Mouse (Mus musculus) forebrain, embryonic 12.5 days (tissue): Measurements from ENCODE around the gene Usp24. TPM values are rescaled to one million over a fixed set of nuclear protein-coding genes. Genes with fewer than 3 reads are reported as not detected.

Experiments
- ATAC-seq: fragments of 200-750 bp; cut with Nextera tagmentation; 2 replicates; pipeline ENCODE4 v1.8.0; 2017; ENCODE audit warnings: moderate TSS enrichment; ENCODE audit not compliant: low FRiP score
- H3K27ac ChIP-seq: fragments of 300-500 bp; sonication (generic); 2 replicates; pipeline ENCODE4 v1.5.1; 2016; ENCODE audit warnings: mild to moderate bottlenecking
- H3K27me3 ChIP-seq: fragments of 300-500 bp; sonication (generic); 2 replicates; pipeline ENCODE4 v1.6.1; 2016; ENCODE audit warnings: mild to moderate bottlenecking
- H3K36me3 ChIP-seq: fragments of 300-500 bp; sonication (generic); replicated peaks from 2 replicates; pipeline ENCODE4 v1.6.1; 2016; ENCODE audit warnings: mild to moderate bottlenecking
- H3K4me1 ChIP-seq: fragments of 300-500 bp; sonication (generic); 2 replicates; pipeline ENCODE4 v1.6.1; 2016
- H3K4me2 ChIP-seq: fragments of 300-500 bp; sonication (generic); 2 replicates; pipeline ENCODE4 v1.6.1; 2016; ENCODE audit warnings: mild to moderate bottlenecking, moderate library complexity
- H3K4me3 ChIP-seq: fragments of 300-500 bp; sonication (generic); replicated peaks from 2 replicates; pipeline ENCODE4 v1.5.1; 2016; ENCODE audit warnings: mild to moderate bottlenecking
- H3K9ac ChIP-seq: fragments of 300-500 bp; sonication (generic); 2 replicates; pipeline ENCODE4 v1.6.1; 2016; ENCODE audit warnings: mild to moderate bottlenecking
- H3K9me3 ChIP-seq: fragments of 300-500 bp; sonication (generic); 2 replicates; pipeline ENCODE4 v1.6.1; 2016
- WGBS: fragments of 180-500 bp; shearing (Covaris S2); methylation state at CpG from one replicate; pipeline ENCODE4 v1.1.7; 2016; 5-methylcytosine and 5-hydroxymethylcytosine counted together
- polyA plus RNA-seq: library from polyadenylated mRNA; unstranded; fragments of >200 nt; fragmentation: Nextera tagmentation; extraction: Ambion mirVana; gene quantifications from 2 replicates; pipeline ENCODE4 v1.2.1, GENCODE M21; 2016

Gene Usp24
- polyA plus RNA-seq, 1 experiment from 2014 or later = 13.7 TPM

DNA sequence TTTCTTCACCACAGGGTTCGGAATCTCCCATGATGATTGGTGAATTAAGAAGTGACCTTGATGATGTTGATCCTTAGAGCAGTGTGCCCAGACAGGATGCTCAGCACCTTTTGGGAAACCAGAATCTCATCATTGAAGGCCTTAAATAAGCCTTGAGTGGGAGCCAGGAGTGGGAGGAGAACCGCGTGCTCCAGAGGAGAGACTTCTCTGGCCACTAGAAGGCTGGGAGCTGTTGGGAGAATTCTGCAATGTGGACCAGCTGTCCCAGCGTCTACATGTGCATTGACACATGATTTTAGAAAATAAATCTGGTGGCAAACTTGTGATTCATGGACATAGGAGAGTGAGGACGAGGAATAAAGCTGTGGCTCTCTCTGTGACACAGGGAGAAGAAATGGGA lies 122.8 kb downstream of the Usp24 start:
- Histone ChIP-seq H3K4me2 (no peak overlapping the region), H3K9ac (no peak overlapping the region), H3K4me3 (no peak overlapping the region), H3K9me3 (no peaks in the 10 kb centered on the region), H3K27ac (no peak overlapping the region), H3K4me1 (no peaks in the 10 kb centered on the region), H3K36me3 (peaks cover 84% of the 10 kb centered on the region), H3K27me3 (no peaks in the 10 kb centered on the region)
- ATAC-seq = no peak
- 93% methylated on average over 5 of the region's 5 CpGs for WGBS

DNA sequence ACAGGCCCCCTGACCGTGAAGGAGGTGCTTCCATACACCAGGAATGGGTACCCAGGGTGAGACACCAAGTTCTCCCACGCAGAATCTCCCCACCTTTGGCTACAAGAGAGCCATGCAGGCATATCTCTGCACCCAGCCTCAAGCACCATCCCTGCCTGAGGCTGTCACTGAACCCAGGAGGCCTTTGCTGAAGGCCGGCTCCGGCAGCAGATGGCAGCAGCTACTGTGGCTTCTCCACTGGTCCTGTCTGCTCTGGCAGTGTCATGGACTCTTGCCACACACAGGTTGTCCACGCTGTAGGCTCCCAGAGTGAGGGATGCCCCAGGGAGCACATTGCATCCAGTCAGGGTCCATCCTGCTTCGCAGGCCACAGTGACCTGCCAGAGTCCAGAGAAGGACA lies 127.2 kb downstream of the Usp24 start:
- ATAC-seq = no peak
- H3K4me2 ChIP-seq = no peak overlapping the region
- no peaks in the 10 kb centered on the region for H3K9me3 ChIP-seq
- H3K36me3 ChIP-seq = peaks cover 45% of the 10 kb centered on the region
- WGBS = 88% methylated on average over 6 of the region's 6 CpGs
- H3K4me3 ChIP-seq = no peak overlapping the region
- H3K4me1 ChIP-seq = no peaks in the 10 kb centered on the region
- no peaks in the 10 kb centered on the region for H3K27me3 ChIP-seq
- no peak overlapping the region for H3K27ac ChIP-seq
- H3K9ac ChIP-seq = no peak overlapping the region

DNA sequence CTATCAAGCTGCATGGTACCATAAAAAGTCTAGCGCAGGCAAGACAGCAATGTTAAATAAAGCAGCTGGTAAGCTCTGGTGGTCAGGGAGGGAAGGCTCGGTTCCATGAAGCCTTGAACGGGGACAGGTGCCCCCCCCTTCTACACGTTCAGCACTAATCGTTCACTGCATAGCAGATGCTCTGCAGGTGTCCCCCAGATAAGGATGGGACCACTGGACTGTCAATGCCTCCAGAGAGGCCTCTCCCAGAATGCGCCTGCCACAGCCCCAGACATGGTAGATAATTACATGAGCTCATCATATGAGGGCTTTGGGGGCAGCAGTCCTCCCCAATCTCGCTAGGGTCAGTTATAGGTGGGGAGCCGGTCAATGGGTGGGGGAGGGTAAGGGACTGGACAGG lies 133.3 kb downstream of the Usp24 start:
- no peak for ATAC-seq
- Histone ChIP-seq H3K4me3 (no peak overlapping the region), H3K36me3 (no peaks in the 10 kb centered on the region; the same call in 1 of the 2 replicates), H3K27ac (no peak overlapping the region), H3K27me3 (no peaks in the 10 kb centered on the region), H3K4me1 (no peaks in the 10 kb centered on the region), H3K4me2 (no peak overlapping the region), H3K9ac (no peak overlapping the region), H3K9me3 (no peaks in the 10 kb centered on the region)
- WGBS = 90% methylated on average over 8 of the region's 8 CpGs

DNA sequence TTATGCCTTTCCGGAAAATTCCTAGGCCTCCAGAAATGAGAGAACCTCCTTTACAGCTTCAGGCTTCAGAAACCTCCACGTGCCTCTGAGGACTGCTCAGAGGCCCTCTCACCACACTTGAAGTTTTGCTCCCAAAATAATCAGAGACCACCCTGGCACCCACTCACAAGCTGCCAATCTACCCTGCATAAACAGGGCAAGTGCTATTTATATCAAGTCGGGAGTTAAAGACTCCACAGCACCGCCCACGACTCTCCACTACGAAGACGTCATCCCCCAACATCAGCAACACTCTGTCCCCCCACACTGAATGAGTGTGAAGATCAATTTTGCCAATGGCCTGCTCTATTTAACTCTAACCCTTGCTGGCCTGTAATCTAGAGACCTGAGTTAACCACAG lies 136.4 kb downstream of the Usp24 start:
- Histone ChIP-seq H3K4me3 (no peak overlapping the region), H3K9me3 (no peaks in the 10 kb centered on the region), H3K36me3 (no peaks in the 10 kb centered on the region), H3K27me3 (no peaks in the 10 kb centered on the region), H3K4me1 (no peaks in the 10 kb centered on the region), H3K27ac (no peak overlapping the region), H3K4me2 (no peak overlapping the region), H3K9ac (no peak overlapping the region)
- 87% methylated on average over 7 of the region's 7 CpGs for WGBS
- no peak for ATAC-seq

DNA sequence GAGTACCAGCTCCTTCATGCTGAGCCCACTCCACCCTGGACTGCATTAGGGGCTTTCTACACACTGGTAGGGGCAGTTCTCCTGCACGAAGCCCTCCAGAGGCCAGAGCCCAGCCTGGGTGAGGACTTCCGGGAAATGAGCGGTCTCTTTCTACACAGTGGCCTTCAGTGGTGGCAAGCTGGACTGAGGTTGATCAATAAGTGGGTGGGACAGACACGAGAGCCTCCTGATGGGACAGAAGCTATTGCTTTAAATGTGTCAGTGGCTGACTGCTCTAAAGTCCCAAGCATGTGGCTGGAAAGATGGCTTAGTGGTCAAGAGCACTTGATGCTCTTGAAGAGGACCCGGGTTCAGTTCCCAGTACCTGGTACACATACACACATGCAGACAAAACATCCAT lies 137.1 kb downstream of the Usp24 start:
- H3K27me3 ChIP-seq = no peaks in the 10 kb centered on the region
- WGBS = 93% methylated on average over 5 of the region's 5 CpGs
- no peaks in the 10 kb centered on the region for H3K36me3 ChIP-seq
- H3K27ac ChIP-seq = no peak overlapping the region
- H3K4me2 ChIP-seq = no peak overlapping the region
- H3K4me3 ChIP-seq = no peak overlapping the region
- no peaks in the 10 kb centered on the region for H3K9me3 ChIP-seq
- no peak overlapping the region for H3K9ac ChIP-seq
- no peaks in the 10 kb centered on the region for H3K4me1 ChIP-seq
- no peak for ATAC-seq

DNA sequence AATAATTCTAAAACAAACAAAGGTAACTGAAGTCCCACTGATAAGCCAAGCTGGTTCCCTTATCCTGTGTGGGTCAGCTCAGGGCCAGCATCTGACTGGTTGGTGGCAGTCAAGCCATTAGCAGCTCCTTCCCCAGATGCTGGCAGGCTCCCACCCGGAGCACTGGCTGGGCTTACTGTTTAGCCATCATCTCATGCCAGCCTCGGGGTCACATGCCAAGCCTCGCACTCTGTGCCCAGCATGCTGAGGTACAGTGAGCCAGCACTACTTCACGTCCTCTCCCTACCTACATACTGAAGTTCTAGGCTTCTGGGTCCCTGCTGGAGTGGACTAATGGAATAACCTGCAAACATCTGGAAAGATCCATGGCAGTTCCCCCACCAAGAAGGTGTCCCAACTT lies 137.5 kb downstream of the Usp24 start:
- Histone ChIP-seq H3K4me3 (no peak overlapping the region), H3K9ac (no peak overlapping the region), H3K9me3 (no peaks in the 10 kb centered on the region), H3K4me2 (no peak overlapping the region), H3K27ac (no peak overlapping the region), H3K36me3 (no peaks in the 10 kb centered on the region), H3K4me1 (no peaks in the 10 kb centered on the region), H3K27me3 (no peaks in the 10 kb centered on the region)
- no peak for ATAC-seq
- 87% methylated on average over 4 of the region's 4 CpGs for WGBS

DNA sequence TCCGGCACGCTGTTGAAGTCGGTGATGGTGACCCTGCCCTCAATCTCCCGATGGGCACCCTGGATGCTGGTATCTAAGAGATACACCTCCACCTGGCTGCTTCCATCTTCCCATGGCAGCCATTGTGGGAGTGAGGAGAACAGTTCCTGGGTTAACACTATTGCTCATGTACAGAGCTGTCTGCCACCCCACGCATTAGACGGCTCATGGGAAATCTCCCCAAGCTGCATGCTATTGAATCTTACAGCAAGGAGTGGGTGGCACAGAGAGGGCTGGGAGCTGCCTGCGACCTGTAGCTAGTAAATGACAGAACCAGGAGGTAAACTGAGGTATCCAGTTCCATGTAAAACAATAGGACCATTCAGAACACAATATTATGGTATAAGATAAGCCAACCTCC lies 138.5 kb downstream of the Usp24 start:
- Histone ChIP-seq H3K27me3 (no peaks in the 10 kb centered on the region), H3K4me2 (no peak overlapping the region), H3K27ac (no peak overlapping the region), H3K36me3 (no peaks in the 10 kb centered on the region), H3K9me3 (no peaks in the 10 kb centered on the region), H3K9ac (no peak overlapping the region), H3K4me1 (no peaks in the 10 kb centered on the region), H3K4me3 (no peak overlapping the region)
- WGBS = 94% methylated on average over 7 of the region's 7 CpGs
- no peak for ATAC-seq

DNA sequence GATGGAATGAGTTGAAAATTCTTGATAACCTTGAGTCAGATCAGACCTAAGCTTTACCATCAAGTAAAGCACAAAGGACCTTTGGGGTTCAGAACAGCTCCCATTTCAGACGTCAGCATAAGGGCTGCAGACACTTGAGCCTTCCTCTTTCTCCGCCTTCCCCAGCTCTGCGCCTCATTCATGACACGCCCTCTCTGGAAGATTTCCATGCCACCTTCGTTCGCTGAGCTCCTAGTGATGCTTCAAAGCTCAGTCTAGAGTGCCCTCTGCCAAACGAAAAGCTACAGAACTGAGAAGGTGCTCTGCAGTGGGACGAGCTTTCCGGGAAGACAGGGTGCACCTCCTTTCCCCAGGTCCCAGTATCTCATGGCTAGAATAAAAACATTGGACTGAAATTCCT lies 146.0 kb downstream of the Usp24 start:
- no peak for ATAC-seq
- no peak overlapping the region for H3K4me2 ChIP-seq

DNA sequence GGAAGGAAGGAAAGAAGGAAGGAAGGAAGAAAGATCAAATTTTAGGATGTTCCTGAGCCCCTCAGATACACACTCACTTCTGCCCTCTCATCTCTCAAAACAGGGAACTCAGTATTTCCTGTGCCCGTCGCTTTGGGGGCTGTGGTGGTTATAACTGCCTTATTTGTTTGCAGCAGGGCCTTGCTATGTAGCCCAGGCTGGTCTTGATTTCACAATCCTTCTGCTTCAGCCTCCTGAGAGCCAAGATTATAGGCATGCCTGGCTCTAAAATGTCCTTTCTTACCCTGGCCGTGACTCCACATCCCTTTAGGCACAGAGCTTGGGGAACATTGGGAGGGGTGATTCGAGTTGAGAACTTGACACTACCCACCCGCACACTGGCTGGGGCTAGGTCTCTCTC lies 146.5 kb downstream of the Usp24 start:
- Histone ChIP-seq H3K27me3 (peaks cover 38% of the 10 kb centered on the region), H3K9me3 (no peaks in the 10 kb centered on the region), H3K36me3 (no peaks in the 10 kb centered on the region), H3K4me2 (no peak overlapping the region), H3K9ac (no peak overlapping the region), H3K4me1 (peaks cover 12% of the 10 kb centered on the region), H3K4me3 (no peak overlapping the region), H3K27ac (no peak overlapping the region)
- 75% methylated on average over 5 of the region's 5 CpGs for WGBS
- no peak for ATAC-seq

More for the DNA sequence above, 146.0 kb downstream of the Usp24 start:
- Histone ChIP-seq H3K9me3 (no peaks in the 10 kb centered on the region), H3K4me1 (peaks cover 12% of the 10 kb centered on the region), H3K36me3 (no peaks in the 10 kb centered on the region), H3K9ac (no peak overlapping the region), H3K4me3 (no peak overlapping the region), H3K27me3 (peaks cover 38% of the 10 kb centered on the region), H3K27ac (no peak overlapping the region)
- WGBS = 82% methylated on average over 9 of the region's 9 CpGs

DNA sequence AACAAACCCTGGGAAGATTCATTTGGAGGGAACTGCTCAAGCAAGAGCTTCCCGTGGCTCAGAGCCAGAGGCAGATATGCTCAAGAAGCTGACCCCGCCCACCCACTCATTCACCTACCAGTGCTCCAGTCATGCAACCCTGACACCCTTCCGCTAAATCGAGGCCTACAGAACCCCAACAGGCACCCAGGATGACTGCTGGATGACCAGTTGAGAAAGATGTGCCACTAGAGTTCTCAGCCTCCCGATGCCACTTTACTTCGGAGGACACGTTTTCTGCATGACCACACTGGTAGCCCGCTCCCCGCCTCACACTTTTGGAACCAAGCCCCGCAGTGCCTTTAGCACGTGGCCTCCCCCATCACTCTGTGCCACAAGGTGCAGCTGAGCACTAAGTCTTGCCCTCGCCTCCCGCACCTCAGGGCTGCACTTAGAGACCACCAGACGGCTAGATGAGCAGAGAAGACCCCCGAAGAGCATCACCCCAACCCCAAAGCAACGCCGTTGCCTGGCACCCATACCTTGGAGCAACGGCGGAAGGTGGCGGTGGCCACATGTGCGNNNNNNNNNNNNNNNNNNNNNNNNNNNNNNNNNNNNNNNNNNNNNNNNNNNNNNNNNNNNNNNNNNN lies 147.3 kb downstream of the Usp24 start:
- H3K27ac ChIP-seq = no peak overlapping the region
- WGBS = 27% methylated on average over 21 of the region's 21 CpGs
- peak; percentile 23; the same call in 1 of the 2 replicates for ATAC-seq

DNA sequence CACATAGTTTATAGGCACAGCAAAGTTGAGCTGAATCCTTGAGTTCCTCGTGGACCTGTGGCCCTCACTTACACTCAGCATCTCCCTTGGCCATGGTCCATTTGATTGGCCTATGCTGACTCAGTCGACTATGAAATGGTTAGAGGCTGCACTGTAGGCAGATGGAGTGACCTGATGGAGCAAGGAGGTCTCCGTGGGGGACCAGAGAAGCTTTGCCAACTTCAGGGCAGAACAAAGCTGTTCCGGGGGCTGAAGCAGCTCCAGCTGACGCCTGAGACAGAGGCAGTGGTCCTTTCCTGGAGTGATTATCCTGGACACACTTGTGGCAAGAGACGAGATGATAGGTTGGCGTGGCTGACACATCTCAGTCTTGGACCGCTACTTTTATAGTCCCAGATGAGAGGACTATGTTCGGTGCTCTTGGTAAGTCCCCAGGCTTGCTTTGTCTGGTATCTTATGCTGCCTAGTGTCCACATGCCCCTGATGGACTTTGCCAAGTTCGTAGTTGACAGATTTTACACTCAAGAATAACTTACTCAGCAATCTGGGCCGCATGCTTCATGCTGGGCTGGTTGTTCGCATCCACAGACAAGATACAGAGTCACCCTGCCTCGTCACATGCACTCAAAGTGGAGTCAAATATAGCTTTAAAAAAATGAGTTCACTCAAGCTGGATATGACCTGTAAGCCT lies 151.6 kb downstream of the Usp24 start:
- H3K4me3 ChIP-seq = no peak overlapping the region
- peaks cover 29% of the 10 kb centered on the region for H3K27me3 ChIP-seq
- no peaks in the 10 kb centered on the region for H3K36me3 ChIP-seq
- H3K9ac ChIP-seq = no peak overlapping the region
- no peaks in the 10 kb centered on the region for H3K9me3 ChIP-seq
- peaks cover 12% of the 10 kb centered on the region for H3K4me1 ChIP-seq
- H3K27ac ChIP-seq = no peak overlapping the region
- no peak for ATAC-seq
- 82% methylated on average over 13 of the region's 13 CpGs for WGBS
- no peak overlapping the region for H3K4me2 ChIP-seq

More for the DNA sequence above, 147.3 kb downstream of the Usp24 start:
- Histone ChIP-seq H3K4me2 (peak overlapping the region; percentile 84), H3K9ac (peak overlapping the region; percentile 50), H3K9me3 (no peaks in the 10 kb centered on the region), H3K27me3 (peaks cover 38% of the 10 kb centered on the region), H3K4me1 (peaks cover 12% of the 10 kb centered on the region), H3K36me3 (no peaks in the 10 kb centered on the region), H3K4me3 (peak overlapping the region; percentile 44)

DNA sequence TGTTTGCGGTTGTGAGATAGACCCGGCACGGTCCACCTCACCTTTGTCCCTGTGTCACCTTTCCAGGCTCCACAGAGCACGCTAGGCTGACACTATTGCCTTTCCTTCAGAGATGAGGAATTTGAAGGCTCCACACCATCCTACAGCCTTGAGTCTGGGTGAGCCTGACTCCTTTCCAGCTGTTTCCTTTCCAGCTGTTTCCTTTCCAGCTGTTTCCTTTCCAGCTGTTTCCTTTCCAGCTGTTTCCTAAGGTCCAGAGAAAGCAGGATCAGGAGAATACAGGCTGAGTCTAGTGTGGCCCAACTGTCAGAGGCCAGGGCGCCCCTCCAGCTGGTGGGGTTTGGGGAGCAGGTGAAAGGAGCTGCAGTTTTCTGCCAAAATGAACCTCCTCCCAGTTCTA lies 154.9 kb downstream of the Usp24 start:
- H3K9me3 ChIP-seq = no peaks in the 10 kb centered on the region
- WGBS = 90% methylated on average over 5 of the region's 5 CpGs
- H3K36me3 ChIP-seq = no peaks in the 10 kb centered on the region
- no peak for ATAC-seq
- no peak overlapping the region for H3K9ac ChIP-seq
- H3K27ac ChIP-seq = no peak overlapping the region
- H3K4me3 ChIP-seq = no peak overlapping the region
- peaks cover 2% of the 10 kb centered on the region; the same call in 1 of the 2 replicates for H3K4me1 ChIP-seq
- no peak overlapping the region for H3K4me2 ChIP-seq
- 0 out of 2 replicates have a peak, but pooled peaks cover 3% of the 10 kb centered on the region for H3K27me3 ChIP-seq

DNA sequence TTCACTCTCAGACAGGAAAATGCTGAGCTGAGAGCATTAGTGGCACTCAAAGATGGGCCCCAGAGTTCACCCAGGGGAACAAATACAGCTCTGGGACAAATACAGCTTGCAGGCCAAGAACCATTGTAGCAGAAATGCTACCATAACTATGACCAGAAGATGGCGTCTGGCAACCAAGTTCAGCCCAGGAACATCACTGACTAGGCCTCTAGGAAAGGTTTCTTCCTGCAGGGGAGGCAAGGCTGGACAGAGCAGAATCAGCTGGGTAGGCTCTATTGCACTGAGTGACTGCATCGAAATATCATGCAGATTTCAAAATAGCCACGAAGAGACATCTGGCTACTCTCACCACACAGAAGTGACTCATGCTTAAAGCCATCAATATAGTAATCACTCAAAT lies 156.3 kb downstream of the Usp24 start:
- no peak overlapping the region for H3K4me2 ChIP-seq
- no peak overlapping the region for H3K27ac ChIP-seq
- H3K36me3 ChIP-seq = no peaks in the 10 kb centered on the region
- peak; percentile 76 for ATAC-seq
- H3K27me3 ChIP-seq = 0 out of 2 replicates have a peak, but pooled peaks cover 3% of the 10 kb centered on the region
- H3K9ac ChIP-seq = no peak overlapping the region
- no peaks in the 10 kb centered on the region for H3K9me3 ChIP-seq
- peaks cover 2% of the 10 kb centered on the region; the same call in 1 of the 2 replicates for H3K4me1 ChIP-seq
- 18% methylated on average over 3 of the region's 3 CpGs for WGBS
- no peak overlapping the region for H3K4me3 ChIP-seq
